Comparison of ENCODE assay signal across 8 mouse cellular contexts in the genomic region with DNA sequence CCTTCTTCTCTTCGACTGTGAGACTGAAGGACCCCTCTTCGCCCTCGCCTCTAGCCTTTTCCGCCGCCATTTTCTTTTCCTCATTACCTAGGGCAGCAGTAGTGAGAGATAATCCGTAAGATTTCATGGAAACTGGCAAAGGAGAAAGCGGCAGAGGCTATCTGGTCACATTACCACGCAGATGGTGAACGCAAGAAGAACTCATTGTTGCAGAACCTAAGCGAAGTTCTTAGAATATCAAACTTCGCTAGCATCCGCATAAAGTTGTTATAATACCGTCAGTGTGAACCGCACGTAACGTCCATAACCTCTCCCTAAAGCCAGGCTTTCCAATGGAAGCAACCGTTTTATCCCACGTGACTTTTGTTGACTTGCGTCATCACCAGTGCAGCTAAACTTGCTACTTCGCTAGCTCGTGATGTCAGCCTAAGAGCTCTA. TPM values are rescaled to one million over a fixed set of nuclear protein-coding genes. Genes with fewer than 3 reads are reported as not detected.
A peak's percentile ranks its signal among the peaks of the same experiment; 100 is the strongest.
DNase-seq lines count a peak whose midpoint lies in the region; ATAC-seq lines count a peak whose summit lies in the region.

A gene (minus strand): TSS at position 334 of the 438 bp plus-strand sequence.

- peak; percentile 99 for ATAC-seq in forebrain, embryonic 12.5 days (ENCODE audit: low FRiP score)
- ATAC-seq in hindbrain, embryonic 14.5 days (ENCODE audit: low FRiP score): peak; percentile 94
- ATAC-seq in limb, embryonic 15.5 days (ENCODE audit: insufficient number of reproducible peaks, low FRiP score, low TSS enrichment, low read depth): no peak
- ATAC-seq in midbrain, embryonic 15.5 days (replicated peaks): peak; percentile 99

- no peaks in the 10 kb centered on the region for H3K9me3 ChIP-seq in forebrain, embryonic 12.5 days
- H3K9me3 ChIP-seq in hindbrain, embryonic 14.5 days (ENCODE audit: control insufficient read depth, low read length): no peaks in the 10 kb centered on the region
- no peaks in the 10 kb centered on the region for H3K9me3 ChIP-seq in limb, embryonic 15.5 days
- no peaks in the 10 kb centered on the region for H3K9me3 ChIP-seq in midbrain, embryonic 15.5 days

- H3K4me2 ChIP-seq in forebrain, embryonic 12.5 days: peak within 1 kb of the TSS; percentile 39
- H3K4me2 ChIP-seq in hindbrain, embryonic 14.5 days (replicated peaks): peak within 1 kb of the TSS; percentile 44
- peak within 1 kb of the TSS; percentile 12; the same call in 1 of the 2 replicates for H3K4me2 ChIP-seq in limb, embryonic 15.5 days
- peak within 1 kb of the TSS; percentile 38 for H3K4me2 ChIP-seq in midbrain, embryonic 15.5 days

- H3K4me1 ChIP-seq in forebrain, embryonic 12.5 days: no peaks in the 10 kb centered on the region
- H3K4me1 ChIP-seq in hindbrain, embryonic 14.5 days (replicated peaks; ENCODE audit: control insufficient read depth, insufficient read depth, low read length): no peaks in the 10 kb centered on the region
- H3K4me1 ChIP-seq in limb, embryonic 15.5 days: no peaks in the 10 kb centered on the region
- no peaks in the 10 kb centered on the region for H3K4me1 ChIP-seq in midbrain, embryonic 15.5 days

- H3K4me3 ChIP-seq in forebrain, embryonic 12.5 days (replicated peaks): peak within 1 kb of the TSS; percentile 41
- H3K4me3 ChIP-seq in hindbrain, embryonic 14.5 days (replicated peaks; ENCODE audit: low read length): peak within 1 kb of the TSS; percentile 40
- H3K4me3 ChIP-seq in limb, embryonic 15.5 days: peak within 1 kb of the TSS; percentile 41
- peak within 1 kb of the TSS; percentile 44 for H3K4me3 ChIP-seq in midbrain, embryonic 15.5 days

- peak within 1 kb of the TSS; percentile 46; the same call in 1 of the 2 replicates for H3K27ac ChIP-seq in forebrain, embryonic 12.5 days
- peak within 1 kb of the TSS; percentile 77 for H3K27ac ChIP-seq in hindbrain, embryonic 14.5 days
- peak within 1 kb of the TSS; percentile 80 for H3K27ac ChIP-seq in limb, embryonic 15.5 days
- peak within 1 kb of the TSS; percentile 72 for H3K27ac ChIP-seq in midbrain, embryonic 15.5 days

- WGBS in forebrain, embryonic 12.5 days: 0% methylated on average over 21 of the region's 21 CpGs
- 3% methylated on average over 20 of the region's 21 CpGs for WGBS in hindbrain, embryonic 14.5 days
- WGBS in limb, embryonic 15.5 days: 0% methylated on average over 21 of the region's 21 CpGs
- 0% methylated on average over 15 of the region's 21 CpGs for WGBS in midbrain, embryonic 15.5 days

- H3K9ac ChIP-seq in forebrain, embryonic 12.5 days: peak within 1 kb of the TSS; percentile 25; the same call in 1 of the 2 replicates
- H3K9ac ChIP-seq in hindbrain, embryonic 14.5 days: peak within 1 kb of the TSS; percentile 49
- H3K9ac ChIP-seq in limb, embryonic 15.5 days: peak within 1 kb of the TSS; percentile 28; the same call in 1 of the 2 replicates
- peak within 1 kb of the TSS; percentile 46 for H3K9ac ChIP-seq in midbrain, embryonic 15.5 days

- no peaks in the 10 kb centered on the region for H3K27me3 ChIP-seq in forebrain, embryonic 12.5 days
- H3K27me3 ChIP-seq in hindbrain, embryonic 14.5 days (ENCODE audit: control insufficient read depth, insufficient read depth, low read length): no peaks in the 10 kb centered on the region
- H3K27me3 ChIP-seq in limb, embryonic 15.5 days: no peaks in the 10 kb centered on the region
- H3K27me3 ChIP-seq in midbrain, embryonic 15.5 days (replicated peaks): no peaks in the 10 kb centered on the region

- peak; percentile 88 for DNase-seq in kidney, adult 9 months
- DNase-seq in kidney, adult 11 months: no peak
- DNase-seq in c-Kit-negative CD71-positive TER-119-positive erythroid progenitor cells, embryonic 14.5 days (ENCODE audit: low read depth, low spot score): peak; percentile 62
- DNase-seq in hindbrain, embryonic 14.5 days (ENCODE audit: low spot score): peak; percentile 74
- peak; percentile 93 for DNase-seq in telencephalon, adult 2 months (ENCODE audit: low read depth, low spot score)

- H3K36me3 ChIP-seq in forebrain, embryonic 12.5 days (replicated peaks): no peaks in the 10 kb centered on the region
- no peaks in the 10 kb centered on the region for H3K36me3 ChIP-seq in hindbrain, embryonic 14.5 days (replicated peaks; ENCODE audit: control insufficient read depth, insufficient read depth)
- no peaks in the 10 kb centered on the region for H3K36me3 ChIP-seq in limb, embryonic 15.5 days
- H3K36me3 ChIP-seq in midbrain, embryonic 15.5 days (replicated peaks): no peaks in the 10 kb centered on the region

RNA-seq across cellular contexts. Expression of the gene that starts here (rescaled TPM):
- polyA plus RNA-seq in forebrain, embryonic 12.5 days (2016; fragmentation: Nextera tagmentation; extraction: Ambion mirVana): 17.4 and 18.2 TPM in 2 replicates
- polyA plus RNA-seq in hindbrain, embryonic 14.5 days (2014; fragmentation: Nextera tagmentation; extraction: Ambion mirVana): 16.8 and 18.7 TPM in 2 replicates
- polyA plus RNA-seq in limb, embryonic 15.5 days (2015; fragmentation: Nextera tagmentation; extraction: Ambion mirVana): 6.6 and 8.3 TPM in 2 replicates
- 6.7 and 7.1 TPM in 2 replicates for polyA plus RNA-seq in midbrain, embryonic 15.5 days (2015; fragmentation: Nextera tagmentation; extraction: Ambion mirVana)
